Mouse (Mus musculus) kidney, adult 2 months (tissue): ENCODE measurements around the gene Ccdc24.

Experiments used
- CTCF ChIP-seq: fragments of 200-500 bp; conservative IDR thresholded peaks from 2 replicates; pipeline ENCODE4 v1.5.1; 2011; ENCODE audit warnings: low read depth, mild to moderate bottlenecking, control low read depth, low read length, moderate library complexity, mixed read lengths; ENCODE audit not compliant: insufficient read depth, insufficient read length
- POLR2A ChIP-seq: fragments of 200-500 bp; IDR thresholded peaks from one replicate; pipeline ENCODE4 v1.6.1; 2011; ENCODE audit warnings: low read depth, low read length, control low read depth

DNA sequence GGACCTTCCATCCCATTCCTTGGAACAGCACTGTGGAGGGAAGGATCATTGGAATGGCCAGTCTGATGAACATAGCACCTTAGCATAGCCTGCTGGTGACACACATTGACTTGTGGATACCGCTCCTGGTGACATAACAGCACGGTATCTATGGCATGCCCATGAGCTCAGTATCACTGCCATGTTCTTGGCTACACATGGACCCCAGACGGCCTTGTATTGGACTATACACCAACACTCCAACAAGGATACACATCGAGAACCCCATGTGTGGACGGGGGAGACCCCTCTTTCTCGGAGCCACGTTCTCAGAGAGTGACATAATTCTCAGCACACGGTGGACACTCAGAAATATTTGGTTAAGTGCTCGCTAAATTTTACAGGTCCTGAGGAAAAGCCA is 41.6 kb downstream of the Ccdc24 start:
- no peak for TF ChIP-seq CTCF
- no peak for TF ChIP-seq POLR2A
